Mouse (Mus musculus) intestine, postnatal 0 days (tissue): ENCODE measurements at regions not wholly inside any gene's neighbourhood (a gene's known extent, or its start where the extent isn't known, plus 50 kb on each side); places are given as distances from the start of the nearest gene placed in this dataset.
"Not testable (repeated sequence)": the region's sequence is repeated elsewhere in the genome, so short reads cannot be mapped to it uniquely, and the experiment has no call there.

Experiments used
- ATAC-seq: fragments of 200-750 bp; cut with Nextera tagmentation; 2 replicates; pipeline ENCODE4 v1.8.0; 2017; ENCODE audit warnings: mild to moderate bottlenecking, moderate TSS enrichment, moderate library complexity
- H3K27ac ChIP-seq: fragments of 300-500 bp; sonication (generic); 2 replicates; pipeline ENCODE4 v1.5.1; 2014; ENCODE audit warnings: mild to moderate bottlenecking, low read depth, low read length, moderate library complexity
- H3K27me3 ChIP-seq: fragments of 300-500 bp; sonication (generic); replicated peaks from 2 replicates; pipeline ENCODE4 v1.6.1; 2014; ENCODE audit warnings: low read length, mixed read lengths; ENCODE audit not compliant: control insufficient read depth, insufficient read depth
- H3K36me3 ChIP-seq: fragments of 300-500 bp; sonication (generic); 2 replicates; pipeline ENCODE4 v1.6.1; 2014; ENCODE audit warnings: mild to moderate bottlenecking, moderate library complexity; ENCODE audit not compliant: control insufficient read depth, insufficient read depth
- H3K4me1 ChIP-seq: fragments of 300-500 bp; sonication (generic); replicated peaks from 2 replicates; pipeline ENCODE4 v1.6.1; 2014; ENCODE audit warnings: antibody characterized with exemption, low read length, mixed read lengths; ENCODE audit not compliant: control insufficient read depth, insufficient read depth
- H3K4me2 ChIP-seq: fragments of 300-500 bp; sonication (generic); replicated peaks from 2 replicates; pipeline ENCODE4 v1.6.1; 2014; ENCODE audit warnings: low read depth, mild to moderate bottlenecking, moderate library complexity
- H3K4me3 ChIP-seq: fragments of 300-500 bp; sonication (generic); 2 replicates; pipeline ENCODE4 v1.5.1; 2014; ENCODE audit warnings: low read depth, low read length
- H3K9ac ChIP-seq: fragments of 300-500 bp; sonication (generic); 2 replicates; pipeline ENCODE4 v1.6.1; 2014; ENCODE audit warnings: mild to moderate bottlenecking, low read depth, low read length
- H3K9me3 ChIP-seq: fragments of 300-500 bp; sonication (generic); 2 replicates; pipeline ENCODE4 v1.6.1; 2016; ENCODE audit warnings: mixed run types; ENCODE audit not compliant: control insufficient read depth
- CTCF ChIP-seq: sonication (generic); IDR thresholded peaks from 2 replicates; pipeline ENCODE4 v1.5.1; 2016; ENCODE audit warnings: low read depth, mild to moderate bottlenecking, control low read depth, antibody characterized with exemption, moderate library complexity
- WGBS: fragments of 180-500 bp; shearing (Covaris S2); extraction: QIAGEN DNeasy Blood & Tissue Kit; methylation state at CpG from one replicate; pipeline ENCODE4 v1.1.7; 2014; 5-methylcytosine and 5-hydroxymethylcytosine counted together

DNA sequence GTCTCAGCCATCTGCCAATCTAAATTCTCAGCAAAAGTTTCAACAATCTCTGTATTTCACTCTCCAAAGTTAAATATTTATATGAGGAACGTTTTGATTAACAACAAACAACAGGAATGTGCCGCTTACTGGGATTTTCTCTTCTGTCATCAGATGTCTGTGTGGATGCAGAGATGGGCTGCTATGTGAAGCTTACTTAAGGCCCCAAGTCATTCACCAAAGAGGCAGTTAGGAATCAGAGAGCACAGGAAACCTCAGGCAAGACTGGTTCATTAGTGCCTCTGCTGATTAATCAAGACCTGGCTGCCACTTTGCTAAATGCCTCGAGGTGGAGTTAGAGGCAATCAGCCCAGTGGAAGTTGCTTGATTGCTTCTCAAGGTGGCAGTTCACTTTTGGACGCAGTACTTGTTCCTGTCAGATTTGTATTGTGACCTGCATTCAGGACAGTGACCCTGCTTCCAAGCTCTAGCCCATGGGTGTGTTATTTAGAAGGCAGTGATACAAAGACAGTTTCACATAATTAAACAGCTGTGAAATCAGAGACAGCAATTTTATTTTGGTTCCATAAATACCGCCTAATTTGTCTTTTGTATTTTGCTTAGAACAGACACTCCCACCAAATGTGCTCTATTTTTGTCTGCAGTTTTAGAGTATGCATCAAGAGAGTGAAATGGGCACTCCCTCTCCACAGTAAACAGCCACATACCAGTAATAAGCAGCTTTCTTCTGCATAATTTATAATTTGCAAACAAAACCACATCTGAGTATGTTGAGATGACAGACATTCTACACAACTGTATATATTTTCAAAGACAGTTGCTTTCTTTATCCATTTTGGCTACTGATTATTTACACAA is 457.3 kb downstream of the Serpinb8 start:
- Histone ChIP-seq H3K27me3 (no peaks in the 10 kb centered on the region), H3K4me1 (no peaks in the 10 kb centered on the region), H3K27ac (no peak overlapping the region), H3K4me2 (no peak overlapping the region), H3K4me3 (no peak overlapping the region), H3K36me3 (no peaks in the 10 kb centered on the region), H3K9ac (no peak overlapping the region), H3K9me3 (no peaks in the 10 kb centered on the region)
- no peak for TF ChIP-seq CTCF
- no peak for ATAC-seq
- 53% methylated on average over 5 of the region's 5 CpGs for WGBS

DNA sequence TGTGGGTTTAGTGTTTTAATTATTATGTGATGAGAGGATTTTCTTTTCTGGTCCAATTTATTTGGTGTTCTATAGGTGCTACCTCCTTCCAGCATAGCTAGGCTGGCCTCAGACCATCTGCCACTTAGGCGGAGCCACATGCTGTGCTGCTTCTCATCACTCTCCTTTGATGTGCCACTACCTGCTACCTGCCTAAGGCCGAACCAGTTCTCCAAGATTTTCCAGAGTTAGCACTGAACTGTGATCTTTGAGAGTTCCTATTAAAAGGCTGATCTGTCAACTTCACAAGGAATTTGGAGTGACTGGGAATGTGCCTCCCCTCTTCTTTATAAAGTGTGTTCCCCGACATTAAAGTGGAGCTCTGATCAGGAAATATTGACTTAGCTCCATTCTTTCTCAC is 504.8 kb downstream of the Serpinb8 start:
- H3K4me3 ChIP-seq = no peak overlapping the region
- no peak for ATAC-seq
- H3K9me3 ChIP-seq = no peaks in the 10 kb centered on the region
- 68% methylated on average over 3 of the region's 3 CpGs for whole genome bisulfite sequencing
- no peak overlapping the region for H3K27ac ChIP-seq
- TF ChIP-seq CTCF = no peak
- H3K36me3 ChIP-seq = no peaks in the 10 kb centered on the region
- H3K27me3 ChIP-seq = no peaks in the 10 kb centered on the region
- no peak overlapping the region for H3K9ac ChIP-seq
- H3K4me2 ChIP-seq = no peak overlapping the region
- H3K4me1 ChIP-seq = no peaks in the 10 kb centered on the region

DNA sequence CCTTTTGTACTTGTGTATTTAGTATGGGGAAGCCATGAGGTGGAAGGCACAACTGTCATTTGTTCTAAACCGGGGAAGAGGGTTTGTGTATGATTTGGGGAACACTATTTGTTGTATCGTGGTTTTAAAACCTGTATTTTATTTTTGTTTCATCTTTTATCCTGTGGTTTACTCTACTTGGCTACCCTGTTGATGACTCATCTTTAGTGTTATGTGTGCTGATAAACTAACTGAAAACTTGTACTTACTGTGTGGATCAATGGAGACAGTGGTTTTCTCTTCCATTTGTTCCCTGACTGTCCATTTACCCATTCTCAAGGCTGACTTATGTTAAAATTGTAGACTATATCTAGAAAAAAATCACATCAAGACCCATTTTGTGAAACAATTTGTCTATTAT is 512.8 kb downstream of the Serpinb8 start:
- H3K4me3 ChIP-seq = no peak overlapping the region
- no peak for ATAC-seq
- H3K9ac ChIP-seq = no peak overlapping the region
- H3K36me3 ChIP-seq = no peaks in the 10 kb centered on the region
- H3K27ac ChIP-seq = no peak overlapping the region
- H3K9me3 ChIP-seq = no peaks in the 10 kb centered on the region
- H3K27me3 ChIP-seq = no peaks in the 10 kb centered on the region
- WGBS = 86% methylated on average over 2 of the region's 2 CpGs
- H3K4me2 ChIP-seq = no peak overlapping the region
- no peaks in the 10 kb centered on the region for H3K4me1 ChIP-seq
- no peak for TF ChIP-seq CTCF

DNA sequence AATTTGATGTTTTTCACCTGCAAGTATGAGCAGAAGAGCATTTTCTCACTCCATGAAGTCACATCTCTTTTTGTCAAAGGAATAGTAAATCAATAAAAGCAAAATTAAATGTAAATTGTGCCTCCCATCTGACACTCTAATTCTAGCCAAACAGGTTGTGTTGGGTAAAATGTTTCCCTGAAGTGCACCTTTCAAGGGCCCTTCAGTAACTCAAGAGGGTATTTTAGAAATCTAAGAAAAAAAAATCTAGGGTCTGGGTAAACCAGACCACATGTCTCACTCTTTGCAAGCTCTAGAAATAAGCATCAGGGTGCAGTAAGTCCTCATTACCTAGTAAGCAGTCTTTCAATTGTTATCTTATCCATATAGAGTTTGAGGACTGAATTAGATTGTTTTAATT is 521.2 kb downstream of the Serpinb8 start:
- Histone ChIP-seq H3K4me2 (no peak overlapping the region), H3K4me1 (no peaks in the 10 kb centered on the region), H3K4me3 (no peak overlapping the region), H3K27me3 (no peaks in the 10 kb centered on the region), H3K27ac (no peak overlapping the region), H3K9me3 (no peaks in the 10 kb centered on the region), H3K36me3 (no peaks in the 10 kb centered on the region), H3K9ac (no peak overlapping the region)
- no peak for TF ChIP-seq CTCF
- ATAC-seq = no peak

DNA sequence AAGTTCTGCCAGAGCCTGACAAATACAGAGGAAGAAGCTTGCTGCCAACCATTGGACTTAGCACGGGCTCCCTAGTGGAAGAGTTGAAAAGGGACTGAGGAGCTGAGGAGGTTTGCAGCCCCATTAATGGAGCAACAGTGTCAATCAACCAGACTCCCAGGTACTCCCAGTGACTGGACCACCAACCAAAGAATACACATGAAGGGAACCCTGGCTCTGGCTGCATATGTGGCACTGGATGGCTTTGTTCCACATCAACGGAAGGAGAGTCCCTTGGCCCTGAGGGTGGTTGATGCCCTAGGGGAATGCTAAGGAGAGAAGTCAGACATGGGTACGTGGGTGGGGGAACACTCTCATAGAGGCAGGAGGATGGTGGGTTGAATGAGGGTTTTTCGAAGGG is 537.6 kb downstream of the Serpinb8 start:
- no peaks in the 10 kb centered on the region for H3K9me3 ChIP-seq
- H3K9ac ChIP-seq = no peak overlapping the region
- 83% methylated on average over 4 of the region's 4 CpGs for WGBS
- ATAC-seq = no peak
- no peak overlapping the region for H3K27ac ChIP-seq
- no peaks in the 10 kb centered on the region for H3K27me3 ChIP-seq
- no peaks in the 10 kb centered on the region for H3K4me1 ChIP-seq
- TF ChIP-seq CTCF = no peak
- no peak overlapping the region for H3K4me3 ChIP-seq
- no peak overlapping the region for H3K4me2 ChIP-seq
- H3K36me3 ChIP-seq = no peaks in the 10 kb centered on the region

DNA sequence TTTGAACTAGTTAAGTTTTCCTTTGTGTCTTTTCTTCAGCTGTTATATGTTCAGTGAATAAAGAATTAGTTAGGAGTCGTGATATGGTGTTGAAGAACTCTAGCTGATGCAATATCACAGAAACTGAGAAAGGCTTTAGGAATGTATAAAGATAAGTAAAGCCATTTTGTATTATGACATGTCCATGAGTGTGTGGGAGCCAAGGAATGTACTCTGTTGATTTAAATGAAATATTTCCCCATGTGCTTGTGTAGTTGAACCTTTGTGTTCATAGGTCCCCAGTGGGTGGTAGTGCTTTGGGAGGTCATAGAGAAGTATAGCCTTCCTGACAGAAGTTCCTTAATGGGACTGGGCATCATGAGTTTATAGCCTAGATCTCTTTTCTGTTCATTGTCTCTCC is 542.2 kb downstream of the Serpinb8 start:
- Histone ChIP-seq H3K9ac (no peak overlapping the region), H3K4me3 (no peak overlapping the region), H3K27ac (no peak overlapping the region), H3K9me3 (no peaks in the 10 kb centered on the region), H3K27me3 (no peaks in the 10 kb centered on the region), H3K4me2 (no peak overlapping the region), H3K36me3 (no peaks in the 10 kb centered on the region), H3K4me1 (no peaks in the 10 kb centered on the region)
- 72% methylated on average over 1 of the region's 1 CpGs for WGBS
- TF ChIP-seq CTCF = no peak
- ATAC-seq = no peak

DNA sequence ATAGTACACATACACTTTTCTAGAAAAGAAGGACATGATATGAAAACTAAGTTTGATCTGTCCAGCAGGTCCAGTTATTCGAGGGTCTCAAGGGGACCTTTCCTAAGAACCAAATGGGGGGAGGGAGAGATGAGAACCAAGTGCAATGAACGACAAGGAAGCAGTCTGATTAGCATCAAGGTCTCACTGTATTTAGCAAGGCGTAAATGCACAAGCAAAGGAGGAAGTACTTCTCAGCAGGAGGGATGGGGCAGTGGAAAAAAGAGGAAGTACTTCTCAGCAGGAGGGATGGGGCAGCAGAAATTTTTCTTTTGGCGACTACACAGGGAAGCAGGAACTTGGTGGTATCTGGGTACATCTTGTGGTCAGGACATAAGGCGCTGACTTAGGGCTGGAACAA is 545.5 kb downstream of the Serpinb8 start:
- not testable (repeated sequence) for H3K4me3 ChIP-seq, H3K9ac ChIP-seq, H3K27me3 ChIP-seq, H3K4me2 ChIP-seq, H3K27ac ChIP-seq, ATAC-seq, H3K4me1 ChIP-seq, H3K36me3 ChIP-seq, H3K9me3 ChIP-seq
- 78% methylated on average over 5 of the region's 5 CpGs for WGBS
